ENCODE assay signal across 8 mouse cellular contexts in the genomic region with DNA sequence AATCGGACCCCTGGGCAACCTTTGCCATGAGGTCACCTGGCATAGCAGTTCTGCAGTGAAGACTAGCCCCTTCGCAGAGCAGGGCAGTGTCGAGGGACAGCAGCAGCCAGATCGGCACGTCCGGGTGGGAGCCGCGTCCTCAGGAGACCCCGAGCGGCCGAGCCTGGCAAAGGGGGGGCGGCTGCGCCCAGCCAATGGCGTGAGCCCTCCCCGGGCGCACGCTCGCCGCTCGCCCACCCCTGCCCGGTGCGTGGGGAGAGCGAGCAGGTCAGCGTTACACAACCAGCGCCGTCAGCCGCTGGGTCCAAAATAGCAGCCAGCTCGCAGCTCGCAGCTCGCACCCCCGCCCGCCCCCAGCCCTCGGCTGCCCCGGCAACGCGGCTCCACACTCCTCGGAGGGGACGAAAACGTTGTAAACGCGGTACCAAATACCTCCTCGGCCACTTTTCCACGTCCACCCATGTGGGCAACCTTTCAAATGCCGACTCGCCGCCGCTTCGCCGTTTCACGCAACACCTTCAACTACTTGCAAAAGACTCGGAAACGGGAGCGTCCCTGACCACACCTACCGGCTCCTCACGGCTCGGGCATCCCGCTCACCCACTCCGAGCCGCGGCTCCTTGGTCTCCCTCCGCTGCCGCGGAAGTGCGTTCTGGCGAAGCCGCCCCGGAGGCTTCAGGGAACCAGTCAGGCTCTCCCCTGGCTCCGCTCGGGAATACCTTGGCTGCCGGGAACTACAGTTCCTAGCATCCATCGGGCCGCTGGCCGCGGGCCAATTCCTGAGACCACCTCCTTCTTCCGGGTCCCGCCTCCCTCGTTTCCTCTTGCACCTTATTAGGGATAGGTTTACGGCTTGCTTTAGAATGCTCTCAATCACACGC. TPM values are rescaled to one million over a fixed set of nuclear protein-coding genes. Genes with fewer than 3 reads are reported as not detected.
DNase-seq lines count a peak whose midpoint lies in the region; ATAC-seq lines count a peak whose summit lies in the region.

A gene (minus strand): TSS at position 763 of the 881 bp plus-strand sequence.

- peak within 1 kb of the TSS; percentile 82 for H3K9ac ChIP-seq in hindbrain, embryonic 12.5 days

- peaks cover 5% of the 10 kb centered on the region; the same call in 1 of the 2 replicates for H3K36me3 ChIP-seq in hindbrain, embryonic 12.5 days

- no peaks in the 10 kb centered on the region for H3K9me3 ChIP-seq in hindbrain, embryonic 12.5 days (replicated peaks)

- peak within 1 kb of the TSS; percentile 75 for H3K4me2 ChIP-seq in hindbrain, embryonic 12.5 days (replicated peaks)

- H3K27ac ChIP-seq in hindbrain, embryonic 12.5 days, result peak within 1 kb of the TSS; percentile 91

- peaks cover 5% of the 10 kb centered on the region; the same call in 1 of the 2 replicates for H3K4me1 ChIP-seq in hindbrain, embryonic 12.5 days

- DNase-seq in MEL-GATA-1-ER (ENCODE audit: extremely low read depth, low read depth), result peak; percentile 56
- peak; percentile 98 for DNase-seq in cerebellum, adult 8-10 months
- DNase-seq in frontal cortex, postnatal 10 days (ENCODE audit: low spot score in 2 of 2), result peak; percentile 95
- DNase-seq in layer of hippocampus, postnatal 14 days (ENCODE audit: low spot score in 2 of 2), result peak; percentile 92 to 98
- DNase-seq in lung, postnatal 14 days, result peak; percentile 97
- peak; percentile 93 for DNase-seq in retina, adult 2 months (ENCODE audit: low read depth, low spot score)
- peak; percentile 54 to 57 for DNase-seq in thymus, postnatal 36 days

- peak; percentile 95 for ATAC-seq in hindbrain, embryonic 12.5 days (ENCODE audit: low FRiP score)

- no peaks in the 10 kb centered on the region for H3K27me3 ChIP-seq in hindbrain, embryonic 12.5 days

- peak within 1 kb of the TSS; percentile 78 for H3K4me3 ChIP-seq in hindbrain, embryonic 12.5 days

- WGBS in hindbrain, embryonic 12.5 days, result under 1% methylated on average over 75 of the region's 79 CpGs

RNA-seq across cellular contexts. Expression of the gene that starts here (rescaled TPM):
- 26.6 and 28.7 TPM in 2 replicates for polyA plus RNA-seq in hindbrain, embryonic 12.5 days (2016; fragmentation: Nextera tagmentation; extraction: Ambion mirVana)
- total RNA-seq in layer of hippocampus, postnatal 14 days (2021), result 10 to 100 TPM; 30.2 to 30.5 TPM

Comparison
In these comparisons a context has a peak if more than half of its experiments do, and no peak if none do; other contexts are left out.
1. Peak in every context shown above with its lines: DNase-seq, ATAC-seq, H3K4me3 ChIP-seq and H3K27ac ChIP-seq.